Mouse (Mus musculus) CH12F3 (cell line): Measurements from ENCODE around the gene Slc22a6.

Experiments used
- in situ Hi-C: fragments of 300-500 bp; cut with MboI; formaldehyde crosslinking; loops from 2 replicates; pipeline ENCODE4 v1.14.3; 2020; ENCODE audit warnings: low sequenced_read_pairs

Slc22a6 gene

GRCm38 (mm10) chr19:8617904-8618303 is at the start of gene Slc22a6:
Slc22a6 (plus strand) TSS chr19:8618039.
- in situ Hi-C loops = no loop called here

DNA sequence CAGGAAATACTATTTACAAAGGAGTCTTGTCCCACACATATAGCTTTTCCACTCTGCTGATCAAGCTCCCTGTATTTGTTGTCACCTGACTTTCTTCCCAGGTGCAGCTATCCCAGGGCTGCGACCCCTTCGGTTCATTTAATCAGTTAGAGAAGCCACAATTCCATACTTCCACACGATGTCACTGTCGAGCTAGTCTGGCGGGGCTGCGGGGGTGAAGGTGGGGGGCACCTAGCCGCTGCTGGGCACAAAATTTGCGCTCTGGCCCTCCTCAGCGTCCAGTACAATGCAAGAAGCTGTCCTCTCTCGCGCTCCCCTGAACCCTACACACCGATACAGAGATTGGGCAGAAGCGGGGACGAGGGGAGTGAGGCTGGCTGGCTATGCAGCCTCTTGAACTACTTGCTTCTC is 48.4 kb upstream of the Slc22a6 start:
- in situ Hi-C loops = no loop called here

DNA sequence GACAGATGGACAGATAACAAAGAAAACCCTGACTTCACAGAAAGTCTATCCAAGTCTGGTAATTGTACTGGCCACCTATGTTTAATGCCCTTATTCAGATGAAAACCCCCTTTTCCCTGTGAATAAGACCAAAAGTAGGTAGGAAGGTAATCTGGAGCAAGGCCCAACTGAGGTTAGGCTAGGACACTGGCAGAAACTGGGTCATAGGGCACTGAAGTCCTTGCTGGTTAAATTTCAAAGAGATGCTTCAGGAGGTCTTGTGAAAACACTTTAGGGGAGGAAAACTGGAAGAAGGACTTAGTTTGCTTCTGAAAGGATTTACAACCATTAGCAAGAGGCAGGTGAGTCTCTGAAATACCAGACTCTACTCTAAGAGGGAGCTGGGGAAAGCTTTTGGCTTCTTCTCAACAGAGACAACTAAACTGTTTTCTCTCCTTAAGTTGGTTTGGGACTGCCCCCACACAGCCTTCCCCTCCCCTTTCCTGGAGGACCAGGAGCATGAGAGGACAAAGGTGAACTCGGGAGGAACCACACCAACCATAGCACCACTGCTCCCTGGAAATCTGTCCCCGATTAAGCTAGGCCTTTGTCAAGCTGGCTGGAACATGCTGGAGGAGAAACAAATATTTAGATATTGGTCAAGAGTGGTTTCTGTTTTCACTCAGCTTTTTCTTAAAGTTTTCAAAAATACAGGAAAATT is 47.3 kb upstream of the Slc22a6 start:
- in situ Hi-C loops = no loop called here

DNA sequence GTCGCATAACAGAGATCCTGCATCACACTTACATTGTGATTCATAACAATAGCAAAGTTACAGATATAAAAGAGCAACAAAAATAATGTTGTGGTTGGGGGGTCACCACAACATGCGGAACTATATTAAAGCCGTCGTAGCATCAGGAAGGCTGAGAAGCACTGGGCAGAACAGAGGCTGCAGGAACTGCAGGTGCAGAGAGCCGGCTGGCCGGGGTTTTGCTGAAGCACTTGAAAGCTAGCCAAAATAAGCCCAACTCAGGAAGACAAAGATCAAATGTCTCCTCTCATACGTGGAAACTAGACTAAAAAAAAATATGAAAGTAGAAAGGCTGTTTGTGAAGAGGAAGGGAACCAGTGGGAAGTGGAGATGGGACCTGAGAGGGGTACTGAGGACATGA is 46.1 kb upstream of the Slc22a6 start:
- in situ Hi-C loops = no loop called here

DNA sequence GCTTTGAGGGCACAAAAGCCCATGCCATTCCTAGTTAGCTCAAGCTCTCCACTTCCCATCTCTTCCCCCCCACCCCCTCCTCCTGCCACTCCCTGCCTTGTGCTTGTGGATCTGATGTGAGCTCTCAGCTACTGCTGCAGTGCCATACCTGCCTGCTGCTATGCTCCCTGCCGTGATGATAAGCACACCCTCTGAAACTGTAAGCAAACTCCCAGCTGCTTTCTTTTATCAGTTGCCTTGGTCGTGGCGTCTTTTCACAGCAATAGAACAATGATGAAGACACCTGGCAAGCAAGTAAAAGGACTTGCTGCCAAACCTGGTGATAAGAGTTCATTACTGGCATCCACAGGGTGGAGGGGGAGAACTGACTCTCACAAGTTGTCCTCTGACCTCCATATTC is 45.4 kb upstream of the Slc22a6 start:
- in situ Hi-C loops = no loop called here

- in situ Hi-C loops = loop anchor here (5.0 kb wide), 1 partner anchor 110 kb away; no protein-coding TSS in a partner anchor
Measured at GRCm38 (mm10) chr19:8577432-8577831, 40.4 kb upstream of the Slc22a6 start.

GRCm38 (mm10) chr19:8578293-8578969 is 39.4 kb upstream of the Slc22a6 start:
- in situ Hi-C loops = loop anchor here (5.0 kb wide), 1 partner anchor 109 kb away; no protein-coding TSS in a partner anchor

DNA sequence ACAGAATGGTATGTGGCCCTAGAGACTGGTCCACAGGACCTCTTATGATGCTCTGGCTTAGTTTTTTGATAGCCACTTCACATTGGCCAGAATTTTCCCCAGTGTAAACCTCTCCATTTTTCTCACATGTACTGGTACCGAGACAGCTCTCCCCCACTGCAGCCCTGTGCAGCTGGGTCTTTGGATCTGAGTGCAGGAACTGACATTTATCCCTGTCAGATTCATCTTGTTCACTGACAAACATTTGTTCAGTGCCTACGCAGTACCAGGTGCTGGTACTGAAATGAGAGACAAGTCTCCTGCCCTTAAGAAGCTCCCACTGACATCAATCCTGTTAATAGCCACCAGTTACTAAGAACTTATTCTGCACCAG is 38.9 kb upstream of the Slc22a6 start:
- in situ Hi-C loops = loop anchor here (5.0 kb wide), 1 partner anchor 108 kb away; no protein-coding TSS in a partner anchor

- in situ Hi-C loops = no loop called here
Measured at GRCm38 (mm10) chr19:8585298-8585697, 32.5 kb upstream of the Slc22a6 start.

GRCm38 (mm10) chr19:8585899-8586298 is 31.9 kb upstream of the Slc22a6 start:
- in situ Hi-C loops = no loop called here

DNA sequence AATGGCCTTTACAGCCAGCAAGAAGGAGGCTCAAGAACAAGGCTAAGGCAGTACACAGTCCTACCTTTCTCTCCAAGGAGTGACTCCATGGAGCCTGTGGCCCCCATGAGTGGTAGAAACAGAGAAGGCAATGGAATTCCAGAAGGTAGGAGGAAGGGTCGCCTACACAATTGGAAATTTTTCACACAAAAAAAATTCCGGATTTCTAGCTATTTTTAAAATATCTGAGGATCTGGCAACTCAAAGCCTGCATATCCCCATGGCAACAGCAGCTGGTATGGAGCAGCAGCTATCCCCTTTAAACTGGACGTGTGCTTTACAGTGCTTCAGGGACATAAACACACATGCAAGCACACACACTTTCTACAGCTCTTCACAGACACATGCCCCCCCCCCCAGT is 31.5 kb upstream of the Slc22a6 start:
- in situ Hi-C loops = no loop called here

DNA sequence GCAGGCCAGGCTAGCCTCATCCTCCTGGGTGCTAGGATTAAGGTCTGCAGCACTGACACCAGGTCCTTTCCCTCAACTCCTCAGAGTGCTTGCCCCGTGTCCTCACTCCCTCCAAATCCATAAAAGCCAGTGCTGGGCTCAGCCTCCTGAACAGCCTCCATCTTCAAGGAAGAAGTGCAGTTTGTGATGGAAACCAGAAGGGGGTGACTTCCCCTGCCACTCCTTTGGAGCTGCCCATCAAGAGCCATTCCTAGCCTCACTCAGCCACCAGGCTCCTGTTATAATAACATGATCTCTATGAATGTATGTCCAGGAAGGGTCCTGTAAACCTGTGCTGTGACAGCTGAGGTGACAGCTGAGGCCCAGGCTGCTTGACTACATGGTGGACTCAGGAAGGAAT is 30.5 kb upstream of the Slc22a6 start:
- in situ Hi-C loops = no loop called here

DNA sequence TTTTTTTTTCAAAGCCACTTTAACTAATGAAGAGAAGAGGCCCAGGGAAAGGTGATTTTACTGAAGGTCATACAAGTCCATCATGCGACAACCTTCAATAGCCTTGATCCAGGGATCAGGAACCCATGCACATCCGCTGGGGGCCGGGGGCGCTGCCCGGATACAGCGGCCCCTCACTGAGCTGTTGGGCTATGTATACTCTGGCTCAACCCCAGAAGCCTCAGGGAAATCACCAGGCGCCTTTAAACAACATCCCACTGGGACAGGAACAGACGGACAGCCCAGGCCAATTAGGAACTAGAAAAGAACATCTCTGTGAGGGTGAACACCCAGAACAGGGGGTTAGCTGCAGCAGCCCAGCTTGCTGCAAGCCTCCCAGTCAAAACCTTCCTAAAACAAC is 26.9 kb upstream of the Slc22a6 start, which contains the start of gene Slc22a8:
Gene Slc22a8 (plus strand): TSS at position 301 of the 400 bp plus-strand sequence.
- in situ Hi-C loops = no loop called here

DNA sequence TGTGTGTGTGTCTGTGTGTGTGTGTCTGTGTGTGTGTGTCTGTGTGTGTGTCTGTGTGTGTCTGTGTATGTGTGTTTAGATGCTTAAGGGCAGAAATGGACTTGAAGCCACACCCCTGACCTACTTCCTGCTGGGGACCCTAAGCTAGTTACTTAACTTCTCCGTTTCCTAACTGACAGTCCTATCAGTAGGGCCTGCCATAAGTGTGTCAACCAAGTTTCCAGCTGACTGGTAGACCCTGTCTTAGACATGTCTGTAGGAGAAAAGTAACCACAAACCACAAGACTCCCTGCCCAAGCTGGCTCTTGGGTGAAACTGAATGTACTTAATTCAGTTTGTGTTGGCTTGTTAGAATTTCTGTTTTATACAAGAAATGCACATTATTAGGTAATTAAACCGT is 25.7 kb upstream of the Slc22a6 start:
- in situ Hi-C loops = no loop called here

DNA sequence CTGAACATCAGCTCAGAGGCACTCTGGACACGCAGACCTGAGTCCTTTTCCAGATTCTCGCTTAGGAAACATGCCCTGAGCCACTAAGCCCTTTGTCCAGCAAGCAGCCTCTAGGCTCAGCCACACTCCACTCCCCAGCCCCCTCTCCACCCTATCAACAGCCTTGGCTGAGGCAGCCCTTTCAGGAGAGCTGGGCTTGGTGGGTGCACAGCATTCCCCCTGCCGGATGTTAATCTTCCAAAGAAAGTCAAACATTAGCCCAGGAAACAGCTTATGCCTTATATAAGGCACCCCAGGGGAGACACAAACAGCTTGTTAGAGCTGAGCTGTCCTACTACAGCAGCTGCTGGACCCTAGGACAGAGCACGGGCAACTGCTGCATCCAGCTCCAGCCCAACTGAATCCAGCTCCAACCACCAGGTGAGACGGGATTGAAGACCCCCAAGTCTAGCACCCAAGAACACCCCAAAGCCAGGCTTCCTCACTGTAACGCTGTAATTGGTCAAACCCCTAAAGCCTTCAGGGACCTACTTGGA is 24.9 kb upstream of the Slc22a6 start:
- in situ Hi-C loops = no loop called here

GRCm38 (mm10) chr19:8593833-8594232 is 24.0 kb upstream of the Slc22a6 start:
- in situ Hi-C loops = no loop called here

- in situ Hi-C loops = no loop called here
Measured at GRCm38 (mm10) chr19:8594518-8594917, 23.3 kb upstream of the Slc22a6 start.

DNA sequence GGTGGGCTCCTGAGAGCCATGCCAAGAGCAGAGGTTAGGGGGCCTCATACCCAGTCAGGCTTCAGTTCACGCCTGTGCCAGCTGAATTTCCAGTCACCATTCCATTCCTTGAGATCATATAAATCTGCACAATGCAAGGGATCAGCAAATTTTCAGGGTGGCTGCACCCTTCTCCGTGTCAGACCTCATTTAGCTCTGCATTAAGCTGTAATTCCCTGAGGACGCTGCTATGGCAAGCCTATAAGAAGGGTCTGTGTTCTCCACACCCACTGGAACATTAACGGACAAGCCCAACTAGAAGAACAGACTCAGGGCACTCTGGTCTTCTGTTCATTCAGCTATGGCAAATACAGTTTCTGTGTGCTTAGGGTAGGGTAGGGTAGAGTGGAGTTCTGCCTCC is 20.6 kb upstream of the Slc22a6 start:
- in situ Hi-C loops = no loop called here

DNA sequence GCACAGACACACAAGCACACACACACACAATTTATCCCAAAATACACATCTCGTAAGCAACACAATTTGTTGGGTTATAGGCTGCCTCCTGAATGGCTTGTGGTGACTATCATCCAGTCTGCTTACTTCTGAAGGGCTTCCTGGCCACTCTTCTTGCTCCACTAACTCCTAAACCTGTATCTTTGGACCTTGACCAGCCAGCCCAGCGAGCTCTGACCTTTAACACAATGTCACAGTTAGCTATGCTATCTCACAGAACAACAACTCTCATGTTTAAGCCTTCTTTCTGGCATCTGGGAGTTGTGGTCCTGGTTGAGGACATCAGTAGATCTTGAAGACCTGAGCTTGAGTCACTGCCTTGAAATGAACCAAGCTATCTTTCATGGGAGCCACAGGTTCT is 18.6 kb upstream of the Slc22a6 start:
- in situ Hi-C loops = no loop called here

GRCm38 (mm10) chr19:8601922-8602321 is 15.9 kb upstream of the Slc22a6 start:
- in situ Hi-C loops = no loop called here

- in situ Hi-C loops = no loop called here
Measured at GRCm38 (mm10) chr19:8602914-8603313, 14.9 kb upstream of the Slc22a6 start.
